Mouse (Mus musculus) thymus, adult 2 months (tissue): ENCODE measurements around the gene Faap20. TPM values are rescaled to one million over a fixed set of nuclear protein-coding genes. Genes with fewer than 3 reads are reported as not detected.

Experiments used
- DNase-seq: peaks from one replicate; pipeline ENCODE4 v3.0.0; 2021
- H3K27ac ChIP-seq: fragments of 200-500 bp; 2 replicates; pipeline ENCODE4 v1.5.1; 2012; ENCODE audit warnings: low read length, control low read depth; ENCODE audit not compliant: control insufficient read depth, insufficient read depth
- H3K27me3 ChIP-seq: fragments of 200-500 bp; 2 replicates; pipeline ENCODE4 v1.6.1; 2012; ENCODE audit warnings: mild to moderate bottlenecking, low read length, moderate library complexity, mixed read lengths; ENCODE audit not compliant: control insufficient read depth, insufficient read depth
- H3K36me3 ChIP-seq: fragments of 200-500 bp; 2 replicates; pipeline ENCODE4 v1.6.1; 2012; ENCODE audit warnings: mild to moderate bottlenecking, low read length, moderate library complexity; ENCODE audit not compliant: control insufficient read depth, insufficient read depth
- H3K4me1 ChIP-seq: fragments of 200-500 bp; replicated peaks from 2 replicates; pipeline ENCODE4 v1.6.1; 2012; ENCODE audit warnings: low read length; ENCODE audit not compliant: control insufficient read depth, insufficient read depth
- H3K4me3 ChIP-seq: fragments of 200-500 bp; 2 replicates; pipeline ENCODE4 v1.5.1; 2012; ENCODE audit warnings: mild to moderate bottlenecking, low read length, control low read depth, moderate library complexity; ENCODE audit not compliant: control insufficient read depth, insufficient read depth
- CTCF ChIP-seq: fragments of 200-500 bp; IDR thresholded peaks from 2 replicates; pipeline ENCODE4 v1.5.1; 2012; ENCODE audit warnings: mild to moderate bottlenecking, control low read depth, low read length, moderate library complexity, borderline replicate concordance; ENCODE audit not compliant: control insufficient read depth, poor library complexity, insufficient read depth; ENCODE audit errors: extremely low read depth
- POLR2A ChIP-seq: fragments of 200-500 bp; IDR thresholded peaks from 2 replicates; pipeline ENCODE4 v1.6.1; 2012; ENCODE audit warnings: mild to moderate bottlenecking, low read length, control low read depth, moderate library complexity; ENCODE audit not compliant: control insufficient read depth, poor library complexity, insufficient read depth; ENCODE audit errors: extremely low read depth
- WGBS: fragments of 180-500 bp; shearing (Covaris S2); methylation state at CpG from one replicate; pipeline ENCODE4 v1.1.7; 2018; 5-methylcytosine and 5-hydroxymethylcytosine counted together
- polyA plus RNA-seq: library from polyadenylated mRNA; depleted of rRNA; stranded (reverse); fragments of >200 nt; gene quantifications from 2 replicates; pipeline ENCODE4 v1.2.3, GENCODE M21; 2012

Faap20 gene
- polyA plus RNA-seq, 1 experiment = 91.3 TPM

DNA sequence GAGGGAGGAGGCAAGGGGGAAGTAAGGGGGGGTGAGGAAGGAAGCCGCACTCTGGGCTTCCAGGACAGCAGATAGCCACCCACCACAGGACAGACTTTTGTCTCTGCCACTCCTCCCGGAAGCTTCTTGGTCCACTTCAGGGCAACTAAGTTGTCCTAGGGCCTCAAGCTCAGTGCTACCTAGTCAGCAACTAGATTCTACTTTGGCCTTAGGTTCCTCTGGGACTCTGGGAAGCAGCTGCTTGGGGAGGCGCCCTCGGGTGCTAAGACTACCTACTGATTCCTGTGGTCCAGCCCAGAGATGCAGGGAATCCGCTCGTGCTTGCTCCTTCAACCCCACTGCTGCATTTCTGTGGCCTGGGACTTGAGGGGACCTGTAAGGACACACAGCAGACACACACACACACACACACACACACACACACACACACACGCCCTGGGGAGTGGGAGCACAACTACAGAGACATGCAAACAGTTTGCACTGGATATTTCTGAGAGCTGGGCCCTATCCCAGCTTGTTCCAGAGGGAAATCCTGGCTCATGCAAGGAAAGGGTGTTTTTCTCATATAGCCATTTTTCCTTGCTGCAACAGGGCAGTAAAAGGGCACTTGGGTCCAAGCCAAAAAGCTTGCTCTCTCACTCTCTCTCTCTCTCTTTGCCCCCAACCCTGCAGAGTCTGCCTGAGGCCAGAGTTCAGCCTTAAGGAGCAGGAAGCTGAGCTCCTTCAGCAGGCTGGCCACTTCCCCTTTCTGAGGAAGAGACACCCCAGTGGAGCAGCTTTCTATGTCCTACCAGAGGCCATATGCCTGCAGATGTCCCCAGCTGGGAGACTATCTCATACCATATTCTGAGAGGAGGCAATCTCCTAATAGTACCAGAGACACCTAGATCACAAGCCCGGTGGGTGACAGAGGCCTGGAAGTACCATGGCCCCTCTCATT lies 15.0 kb upstream of the Faap20 start:
- H3K27me3 ChIP-seq = no peaks in the 10 kb centered on the region
- H3K4me1 ChIP-seq = peaks cover 29% of the 10 kb centered on the region
- no peak for DNase-seq
- H3K4me3 ChIP-seq = no peak overlapping the region
- H3K27ac ChIP-seq = peak overlapping the region; percentile 40; the same call in 1 of the 2 replicates
- H3K36me3 ChIP-seq = no peaks in the 10 kb centered on the region
- 36% methylated on average over 8 of the region's 8 CpGs for WGBS
- TF ChIP-seq CTCF = no peak
- TF ChIP-seq POLR2A = no peak

DNA sequence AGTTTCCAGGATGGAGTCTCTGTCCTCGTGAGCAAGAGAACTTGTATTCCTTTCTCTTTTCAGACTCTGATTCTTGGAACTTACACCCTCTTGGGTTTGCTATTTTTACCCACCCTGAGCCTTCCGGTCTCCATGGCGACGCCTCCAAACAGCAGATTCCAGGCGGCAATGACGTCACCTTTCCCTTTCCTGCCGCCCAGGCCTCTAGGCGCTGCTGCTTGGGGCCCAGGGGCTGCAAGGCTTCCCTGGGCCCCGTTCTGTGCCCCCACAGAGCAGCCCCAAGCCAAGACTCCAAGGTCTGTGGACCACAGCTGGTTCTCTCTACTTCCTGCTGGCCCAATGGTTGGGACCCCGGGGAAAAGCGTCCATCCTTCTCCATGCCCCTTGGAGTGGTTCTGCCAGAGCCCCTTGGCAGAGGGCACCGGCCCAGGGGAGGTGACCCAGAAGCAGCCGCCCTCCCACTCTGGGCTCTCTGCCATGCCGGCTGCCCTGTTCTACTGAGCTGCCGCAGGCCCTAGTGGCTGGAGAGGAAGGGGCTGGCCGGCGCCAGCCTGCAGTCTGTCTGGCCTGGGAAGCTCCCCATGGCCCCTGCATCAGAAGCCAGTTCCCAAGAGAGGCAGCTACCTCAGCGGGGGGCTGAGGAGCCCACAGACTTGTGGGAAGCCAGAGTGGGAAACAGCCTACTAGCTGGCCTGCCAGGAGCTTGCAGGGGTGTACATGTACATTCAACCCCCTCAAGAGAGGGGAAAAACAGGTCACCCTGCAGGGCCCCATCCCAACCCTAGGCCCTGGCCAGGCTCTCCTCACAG lies 14.1 kb upstream of the Faap20 start:
- peak; percentile 49 for DNase-seq
- peaks cover 29% of the 10 kb centered on the region for H3K4me1 ChIP-seq
- H3K36me3 ChIP-seq = no peaks in the 10 kb centered on the region
- H3K27me3 ChIP-seq = no peaks in the 10 kb centered on the region
- H3K4me3 ChIP-seq = no peak overlapping the region
- peak overlapping the region; percentile 40; the same call in 1 of the 2 replicates for H3K27ac ChIP-seq
- TF ChIP-seq POLR2A (0 out of 2 replicates have a peak, but pooled peaks have one; percentile 19), CTCF (no peak)
- WGBS = 11% methylated on average over 18 of the region's 18 CpGs

DNA sequence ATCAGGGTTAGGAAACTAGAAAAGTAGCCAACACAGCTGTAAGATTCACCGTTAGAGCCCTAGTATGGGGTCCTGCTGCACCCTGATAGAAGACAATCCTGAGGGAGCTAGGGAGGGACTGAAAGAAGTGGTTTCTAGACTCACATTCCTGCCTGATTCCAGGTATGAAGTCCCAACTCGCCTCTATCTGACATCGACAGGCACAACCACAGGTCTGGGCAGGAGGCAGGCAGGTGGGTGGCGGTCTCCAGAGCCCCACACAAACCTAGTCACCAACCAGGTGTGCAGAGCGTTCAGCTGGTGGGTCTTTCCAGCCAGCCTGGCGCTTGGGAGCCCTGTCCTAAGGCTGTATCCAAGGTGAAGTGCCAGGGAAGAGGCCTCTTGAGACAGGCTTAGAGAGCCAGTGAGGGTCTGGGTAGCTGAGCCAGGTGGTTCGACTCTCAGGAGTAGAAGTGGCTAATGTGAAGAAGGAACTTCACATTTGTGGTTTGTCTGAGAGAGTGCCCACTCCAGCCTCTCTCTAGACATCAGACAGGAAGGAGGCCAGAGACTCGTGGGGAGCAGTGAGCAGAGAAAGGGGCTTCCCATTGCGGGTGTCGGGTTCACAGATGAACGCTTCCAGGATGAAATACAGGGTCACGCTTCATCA lies 12.7 kb upstream of the Faap20 start:
- no peak for DNase-seq
- TF ChIP-seq CTCF (no peak), POLR2A (no peak)
- no peaks in the 10 kb centered on the region for H3K36me3 ChIP-seq
- no peak overlapping the region for H3K27ac ChIP-seq
- WGBS = 50% methylated on average over 12 of the region's 12 CpGs
- H3K4me3 ChIP-seq = no peak overlapping the region
- peaks cover 29% of the 10 kb centered on the region for H3K4me1 ChIP-seq
- H3K27me3 ChIP-seq = no peaks in the 10 kb centered on the region

DNA sequence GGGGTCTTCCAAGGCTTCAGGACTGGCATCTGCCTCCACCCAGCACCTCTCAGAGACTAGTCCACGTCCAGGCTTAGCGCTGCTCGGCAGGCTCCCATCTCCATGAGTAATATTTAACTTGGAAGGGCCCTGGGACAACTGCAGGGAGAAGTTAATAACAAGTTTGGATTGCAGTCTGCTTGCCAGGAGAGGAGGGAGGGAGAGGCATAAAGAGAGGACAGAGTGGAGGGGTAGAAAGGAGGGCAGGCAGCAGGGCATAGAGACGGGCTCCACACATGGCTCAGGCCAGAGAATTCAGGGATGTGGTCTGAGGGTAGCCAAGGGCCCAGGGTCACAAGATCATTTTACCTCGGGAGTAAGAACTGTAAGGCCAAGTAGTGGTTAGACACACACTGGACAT lies 11.3 kb upstream of the Faap20 start:
- no peaks in the 10 kb centered on the region for H3K27me3 ChIP-seq
- no peak overlapping the region for H3K4me3 ChIP-seq
- DNase-seq = no peak
- no peaks in the 10 kb centered on the region for H3K36me3 ChIP-seq
- H3K27ac ChIP-seq = no peak overlapping the region
- no peak for TF ChIP-seq POLR2A
- no peak for TF ChIP-seq CTCF
- WGBS = 81% methylated on average over 5 of the region's 5 CpGs
- H3K4me1 ChIP-seq = peaks cover 29% of the 10 kb centered on the region

DNA sequence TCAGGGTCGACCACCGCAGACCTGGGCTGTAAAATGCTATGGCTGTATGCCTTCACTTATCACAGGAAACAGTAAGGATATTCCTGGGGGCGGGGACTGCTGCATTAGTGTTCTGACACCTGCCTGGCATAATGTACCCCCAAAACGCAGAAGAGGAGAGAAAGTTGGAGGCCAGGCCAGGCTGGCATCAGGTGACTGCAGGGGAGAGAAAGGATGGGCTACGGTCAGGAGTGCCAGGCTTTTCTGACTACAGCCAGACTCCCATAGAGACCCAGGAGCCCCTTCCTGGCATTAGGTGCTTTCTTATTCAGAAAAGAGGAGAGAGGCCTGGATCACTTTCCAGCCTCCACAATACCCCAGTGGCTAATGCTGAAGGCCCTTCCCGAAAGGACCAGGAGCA lies 10.1 kb upstream of the Faap20 start:
- H3K36me3 ChIP-seq = no peaks in the 10 kb centered on the region
- WGBS = 63% methylated on average over 6 of the region's 6 CpGs
- H3K27ac ChIP-seq = no peak overlapping the region
- DNase-seq = no peak
- no peak overlapping the region for H3K4me3 ChIP-seq
- H3K4me1 ChIP-seq = peaks cover 19% of the 10 kb centered on the region
- H3K27me3 ChIP-seq = no peaks in the 10 kb centered on the region
- TF ChIP-seq POLR2A (no peak), CTCF (no peak)

DNA sequence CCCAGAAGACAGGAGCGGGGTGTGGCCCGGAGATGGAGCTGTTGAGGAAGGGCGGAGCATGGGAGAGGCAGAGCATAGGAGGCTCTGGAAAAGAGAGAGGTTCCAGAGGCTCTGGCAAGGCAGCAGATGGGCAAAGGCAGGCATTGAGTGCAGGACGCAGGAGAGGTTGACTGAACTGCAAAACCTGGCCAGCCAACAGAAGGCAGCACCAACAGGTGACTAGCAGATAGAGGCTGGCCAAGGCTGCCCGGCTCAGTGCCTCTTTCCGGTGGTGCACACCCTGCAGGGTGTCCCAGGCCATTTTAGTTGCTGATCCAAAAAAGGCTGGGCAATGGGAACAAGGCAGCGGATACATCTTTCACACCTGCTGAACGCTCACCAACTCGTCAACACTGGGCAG lies 7.8 kb upstream of the Faap20 start:
- H3K27ac ChIP-seq = no peak overlapping the region
- no peak for DNase-seq

More for the DNA sequence above, 7.8 kb upstream of the Faap20 start:
- H3K36me3 ChIP-seq = no peaks in the 10 kb centered on the region
- WGBS = 95% methylated on average over 9 of the region's 9 CpGs
- TF ChIP-seq CTCF = no peak
- TF ChIP-seq POLR2A = no peak
- H3K27me3 ChIP-seq = no peaks in the 10 kb centered on the region
- H3K4me1 ChIP-seq = peaks cover 9% of the 10 kb centered on the region; the same call in 1 of the 2 replicates
- H3K4me3 ChIP-seq = no peak overlapping the region
